Mouse (Mus musculus) layer of hippocampus, adult 11-12 months (tissue): ENCODE measurements around the gene Zbtb1.
"Not testable (repeated sequence)": the region's sequence is repeated elsewhere in the genome, so short reads cannot be mapped to it uniquely, and the experiment has no call there.

ENCODE experiments used
- DNase-seq: peaks from one replicate; pipeline ENCODE4 v3.0.0; 2022; ENCODE audit warnings: low spot score

Zbtb1 gene

GRCm38 (mm10) chr12:76404836-76405182 lies 34.7 kb downstream of the Zbtb1 start:
- DNase-seq: no peak

GRCm38 (mm10) chr12:76405183-76405970 lies 35.3 kb downstream of the Zbtb1 start:
- DNase-seq: peak; percentile 34

GRCm38 (mm10) chr12:76405971-76406370 lies 35.9 kb downstream of the Zbtb1 start:
- DNase-seq: no peak

- no peak for DNase-seq
These were observed 37.1 kb downstream of the Zbtb1 start for GRCm38 (mm10) chr12:76407184-76407583.

- no peak for DNase-seq
These were observed 39.1 kb downstream of the Zbtb1 start for GRCm38 (mm10) chr12:76409166-76409565.

GRCm38 (mm10) chr12:76415383-76416010 lies 45.4 kb downstream of the Zbtb1 start:
- DNase-seq: no peak

GRCm38 (mm10) chr12:76417433-76417854 lies 47.4 kb downstream of the Zbtb1 start, which contains the start of gene Ppp1r36:
Ppp1r36 (plus strand) TSS chr12:76417538.
- no peak for DNase-seq

GRCm38 (mm10) chr12:76418346-76418745 lies 48.3 kb downstream of the Zbtb1 start:
- DNase-seq: no peak

GRCm38 (mm10) chr12:76425256-76425655 lies 55.2 kb downstream of the Zbtb1 start:
- no peak for DNase-seq

- no peak for DNase-seq
These were observed 57.5 kb downstream of the Zbtb1 start for GRCm38 (mm10) chr12:76427546-76427945.

- peak; percentile 12 for DNase-seq
These were observed 60.9 kb downstream of the Zbtb1 start for GRCm38 (mm10) chr12:76430879-76431406.

GRCm38 (mm10) chr12:76431431-76431830 lies 61.4 kb downstream of the Zbtb1 start:
- peak; percentile 21 for DNase-seq

- DNase-seq: no peak
These were observed 64.0 kb downstream of the Zbtb1 start for GRCm38 (mm10) chr12:76434111-76434510.

- no peak for DNase-seq
These were observed 65.0 kb downstream of the Zbtb1 start for GRCm38 (mm10) chr12:76435084-76435483.

- no peak for DNase-seq
These were observed 65.5 kb downstream of the Zbtb1 start for GRCm38 (mm10) chr12:76435549-76435948.

GRCm38 (mm10) chr12:76443488-76443887 lies 73.4 kb downstream of the Zbtb1 start:
- DNase-seq: not testable (repeated sequence)

GRCm38 (mm10) chr12:76444359-76444772 lies 74.3 kb downstream of the Zbtb1 start:
- no peak for DNase-seq

GRCm38 (mm10) chr12:76444862-76445261 lies 74.8 kb downstream of the Zbtb1 start:
- no peak for DNase-seq

- DNase-seq: no peak
These were observed 76.1 kb downstream of the Zbtb1 start for GRCm38 (mm10) chr12:76446201-76446600.
